13 mouse cellular contexts compared by ENCODE assay signal in genomic region chr1:155064111-155064510, GRCm38 (mm10). TPM values are rescaled to one million over a fixed set of nuclear protein-coding genes. Genes with fewer than 3 reads are reported as not detected.
A peak's percentile ranks its signal among the peaks of the same experiment; 100 is the strongest.
DNase-seq lines count a peak whose midpoint lies in the region; ATAC-seq and TF ChIP-seq lines count a peak whose summit lies in the region.
"Had no signal": no experiment of that assay in that cellular context is flagged by ENCODE, and none has a peak within 500 bp of the region (broad histone marks: within the 10 kb centered on the region; RNA-seq: fewer than 3 reads in every experiment).

No protein-coding gene starts in this region.

- TF ChIP-seq CTCF in small intestine, adult 2 months (IDR thresholded peaks at IDR 0.05; ENCODE audit: extremely low read depth, insufficient read length, insufficient replicate concordance, low read depth, low read length) = no peak

- 94% methylated on average over 5 of the region's 5 CpGs for WGBS in forebrain, embryonic 10.5 days
- WGBS in forebrain, embryonic 12.5 days = 92% methylated on average over 5 of the region's 5 CpGs
- WGBS in liver, embryonic 12.5 days (ENCODE audit: insufficient replicate concordance) = 72% methylated on average over 5 of the region's 5 CpGs
- WGBS in liver, embryonic 11.5 days = 80% methylated on average over 5 of the region's 5 CpGs
- WGBS in kidney, embryonic 15.5 days = 57% methylated on average over 5 of the region's 5 CpGs
- 31% methylated on average over 5 of the region's 5 CpGs for WGBS in small intestine, adult 2 months

- H3K9me3 ChIP-seq in forebrain, embryonic 10.5 days = no peaks in the 10 kb centered on the region
- no peaks in the 10 kb centered on the region for H3K9me3 ChIP-seq in forebrain, embryonic 12.5 days
- H3K9me3 ChIP-seq in liver, embryonic 12.5 days (replicated peaks) = no peaks in the 10 kb centered on the region
- H3K9me3 ChIP-seq in liver, embryonic 11.5 days (ENCODE audit: control insufficient read depth, low read length) = no peaks in the 10 kb centered on the region
- no peaks in the 10 kb centered on the region for H3K9me3 ChIP-seq in kidney, embryonic 15.5 days (replicated peaks)
- H3K9me3 ChIP-seq: lung, embryonic 15.5 days; midbrain, embryonic 13.5 days; stomach, embryonic 15.5 days had no signal

- H3K4me3 ChIP-seq in forebrain, embryonic 10.5 days = no peak overlapping the region
- no peak overlapping the region for H3K4me3 ChIP-seq in forebrain, embryonic 12.5 days (replicated peaks)
- H3K4me3 ChIP-seq in liver, embryonic 12.5 days = no peak overlapping the region
- no peak overlapping the region for H3K4me3 ChIP-seq in liver, embryonic 11.5 days (ENCODE audit: low read depth, low read length)
- no peak overlapping the region for H3K4me3 ChIP-seq in kidney, embryonic 15.5 days (replicated peaks)
- H3K4me3 ChIP-seq in small intestine, adult 2 months (ENCODE audit: low read depth, low read length) = peak overlapping the region; percentile 4; the same call in 1 of the 2 replicates
- H3K4me3 ChIP-seq: lung, embryonic 15.5 days; midbrain, embryonic 13.5 days; stomach, embryonic 15.5 days had no signal

- peak overlapping the region; percentile 58; the same call in 1 of the 2 replicates for H3K27ac ChIP-seq in forebrain, embryonic 10.5 days
- H3K27ac ChIP-seq in forebrain, embryonic 12.5 days = no peak overlapping the region
- H3K27ac ChIP-seq in liver, embryonic 12.5 days = no peak overlapping the region; the same call in 1 of the 2 replicates
- no peak overlapping the region for H3K27ac ChIP-seq in liver, embryonic 11.5 days (ENCODE audit: low read depth, low read length)
- H3K27ac ChIP-seq in kidney, embryonic 15.5 days = peak overlapping the region; percentile 11; the same call in 1 of the 2 replicates
- peak overlapping the region; percentile 92 for H3K27ac ChIP-seq in small intestine, adult 2 months (ENCODE audit: insufficient read depth, low read depth, low read length)
- H3K27ac ChIP-seq: lung, embryonic 15.5 days; midbrain, embryonic 13.5 days; stomach, embryonic 15.5 days had no signal

- H3K36me3 ChIP-seq in forebrain, embryonic 10.5 days (replicated peaks) = no peaks in the 10 kb centered on the region
- H3K36me3 ChIP-seq in forebrain, embryonic 12.5 days (replicated peaks) = no peaks in the 10 kb centered on the region
- H3K36me3 ChIP-seq in liver, embryonic 12.5 days = no peaks in the 10 kb centered on the region
- H3K36me3 ChIP-seq in liver, embryonic 11.5 days (ENCODE audit: control insufficient read depth, insufficient read depth, low read length) = no peaks in the 10 kb centered on the region
- H3K36me3 ChIP-seq in kidney, embryonic 15.5 days = no peaks in the 10 kb centered on the region
- H3K36me3 ChIP-seq in small intestine, adult 2 months (ENCODE audit: control insufficient read depth, insufficient read depth, low read length) = no peaks in the 10 kb centered on the region
- H3K36me3 ChIP-seq: lung, embryonic 15.5 days; midbrain, embryonic 13.5 days; stomach, embryonic 15.5 days had no signal

- TF ChIP-seq POLR2A in small intestine, adult 2 months (IDR thresholded peaks at IDR 0.05; ENCODE audit: low read depth, low read length) = no peak; the same call in 1 of the 2 replicates

- H3K4me2 ChIP-seq in forebrain, embryonic 12.5 days = no peak overlapping the region
- no peak overlapping the region for H3K4me2 ChIP-seq in liver, embryonic 12.5 days
- no peak overlapping the region; the same call in 1 of the 2 replicates for H3K4me2 ChIP-seq in liver, embryonic 11.5 days
- no peak overlapping the region for H3K4me2 ChIP-seq in kidney, embryonic 15.5 days
- H3K4me2 ChIP-seq: lung, embryonic 15.5 days; midbrain, embryonic 13.5 days; stomach, embryonic 15.5 days had no signal

- peaks cover 45% of the 10 kb centered on the region for H3K27me3 ChIP-seq in forebrain, embryonic 10.5 days (ENCODE audit: poor library complexity, severe bottlenecking)
- H3K27me3 ChIP-seq in forebrain, embryonic 12.5 days = no peaks in the 10 kb centered on the region
- H3K27me3 ChIP-seq in liver, embryonic 12.5 days (replicated peaks) = peaks cover 12% of the 10 kb centered on the region
- no peaks in the 10 kb centered on the region for H3K27me3 ChIP-seq in liver, embryonic 11.5 days (replicated peaks; ENCODE audit: control insufficient read depth, insufficient read depth, low read length)
- H3K27me3 ChIP-seq in kidney, embryonic 15.5 days = 0 out of 2 replicates have a peak, but pooled peaks cover 3% of the 10 kb centered on the region
- no peaks in the 10 kb centered on the region for H3K27me3 ChIP-seq in small intestine, adult 2 months (ENCODE audit: control insufficient read depth, insufficient read depth, low read length)
- H3K27me3 ChIP-seq: lung, embryonic 15.5 days; stomach, embryonic 15.5 days had no signal

- no peak for DNase-seq in forebrain, embryonic 10.5 days (ENCODE audit: extremely low spot score, low spot score)
- no peak for DNase-seq in liver, embryonic 11.5 days (ENCODE audit: low spot score)
- DNase-seq in testis, postnatal 14 days (ENCODE audit: low spot score) = no peak
- DNase-seq: B cell, adult 2 months had no signal

- peaks cover 38% of the 10 kb centered on the region for H3K4me1 ChIP-seq in forebrain, embryonic 10.5 days
- H3K4me1 ChIP-seq in forebrain, embryonic 12.5 days = peaks cover 16% of the 10 kb centered on the region
- peaks cover 38% of the 10 kb centered on the region for H3K4me1 ChIP-seq in liver, embryonic 12.5 days
- peaks cover 26% of the 10 kb centered on the region for H3K4me1 ChIP-seq in liver, embryonic 11.5 days (replicated peaks; ENCODE audit: control insufficient read depth, insufficient read depth, low read length)
- peaks cover 23% of the 10 kb centered on the region for H3K4me1 ChIP-seq in kidney, embryonic 15.5 days
- peaks cover 38% of the 10 kb centered on the region for H3K4me1 ChIP-seq in small intestine, adult 2 months (ENCODE audit: control insufficient read depth, insufficient read depth, insufficient read length, low read length)

- no peak overlapping the region for H3K9ac ChIP-seq in forebrain, embryonic 12.5 days
- no peak overlapping the region for H3K9ac ChIP-seq in liver, embryonic 12.5 days
- H3K9ac ChIP-seq in liver, embryonic 11.5 days (ENCODE audit: low read depth, low read length) = no peak overlapping the region
- no peak overlapping the region for H3K9ac ChIP-seq in kidney, embryonic 15.5 days
- H3K9ac ChIP-seq: lung, embryonic 15.5 days; midbrain, embryonic 13.5 days; stomach, embryonic 15.5 days had no signal

- ATAC-seq in forebrain, embryonic 12.5 days (ENCODE audit: low FRiP score) = no peak
- peak; percentile 16; the same call in 1 of the 2 replicates for ATAC-seq in liver, embryonic 12.5 days
- ATAC-seq in liver, embryonic 11.5 days (replicated peaks; ENCODE audit: low FRiP score) = no peak
- ATAC-seq in kidney, embryonic 15.5 days (replicated peaks; ENCODE audit: low FRiP score) = peak; percentile 34; the same call in 1 of the 2 replicates
- no peak for ATAC-seq in inflammation-experienced regulatory T-cells, adult 6 months
- ATAC-seq: hindbrain, embryonic 16.5 days; midbrain, embryonic 13.5 days had no signal

RNA-seq across cellular contexts. Expression of gene Ier5, which starts 35.3 kb away (rescaled TPM):
- 3.6 and 4.1 TPM in 2 replicates for polyA plus RNA-seq in forebrain, embryonic 10.5 days (2016; fragmentation: Nextera tagmentation; extraction: Ambion mirVana)
- polyA plus RNA-seq in forebrain, embryonic 12.5 days (2016; fragmentation: Nextera tagmentation; extraction: Ambion mirVana) = 15.2 and 19.2 TPM in 2 replicates
- polyA plus RNA-seq in liver, embryonic 12.5 days (2016; fragmentation: Nextera tagmentation; extraction: Ambion mirVana) = 6.1 and 6.9 TPM in 2 replicates
- polyA plus RNA-seq in liver, embryonic 11.5 days (2014; fragmentation: Nextera tagmentation; extraction: Ambion mirVana) = 6.7 and 7.3 TPM in 2 replicates
- polyA plus RNA-seq in kidney, embryonic 15.5 days (2015; fragmentation: Nextera tagmentation; extraction: Ambion mirVana) = 7.5 and 7.6 TPM in 2 replicates
- 25.4 and 63.9 TPM in 2 replicates for polyA plus RNA-seq in small intestine, adult 2 months (2012; rRNA removed)
- polyA plus RNA-seq in inflammation-experienced regulatory T-cells, adult 6 months (2017; shearing (Covaris generic)) = 10 to 100 TPM in 1 of 3 experiments, 1 to 10 TPM in 2; 6.6 to 12.8 (median 7.5) TPM

Comparison
In these comparisons a context has a peak if more than half of its experiments do, and no peak if none do; other contexts are left out.
1. H3K27ac ChIP-seq: peak in forebrain, embryonic 10.5 days (single experiment), kidney, embryonic 15.5 days (single experiment) and small intestine, adult 2 months (single experiment); none in forebrain, embryonic 12.5 days (single experiment), liver, embryonic 12.5 days (single experiment) and liver, embryonic 11.5 days (single experiment).
2. ATAC-seq: peak in liver, embryonic 12.5 days (single experiment) and kidney, embryonic 15.5 days (single experiment); none in forebrain, embryonic 12.5 days (single experiment), liver, embryonic 11.5 days (single experiment) and inflammation-experienced regulatory T-cells, adult 6 months (single experiment).